Mouse (Mus musculus): Measurements from ENCODE around the gene Maml3. TPM values are rescaled to one million over a fixed set of nuclear protein-coding genes. Genes with fewer than 3 reads are reported as not detected.
A peak's percentile ranks its signal among the peaks of the same experiment; 100 is the strongest.

Gene Maml3
- total RNA-seq, 2 experiments from 2014 or later, result 7.8 TPM

DNA sequence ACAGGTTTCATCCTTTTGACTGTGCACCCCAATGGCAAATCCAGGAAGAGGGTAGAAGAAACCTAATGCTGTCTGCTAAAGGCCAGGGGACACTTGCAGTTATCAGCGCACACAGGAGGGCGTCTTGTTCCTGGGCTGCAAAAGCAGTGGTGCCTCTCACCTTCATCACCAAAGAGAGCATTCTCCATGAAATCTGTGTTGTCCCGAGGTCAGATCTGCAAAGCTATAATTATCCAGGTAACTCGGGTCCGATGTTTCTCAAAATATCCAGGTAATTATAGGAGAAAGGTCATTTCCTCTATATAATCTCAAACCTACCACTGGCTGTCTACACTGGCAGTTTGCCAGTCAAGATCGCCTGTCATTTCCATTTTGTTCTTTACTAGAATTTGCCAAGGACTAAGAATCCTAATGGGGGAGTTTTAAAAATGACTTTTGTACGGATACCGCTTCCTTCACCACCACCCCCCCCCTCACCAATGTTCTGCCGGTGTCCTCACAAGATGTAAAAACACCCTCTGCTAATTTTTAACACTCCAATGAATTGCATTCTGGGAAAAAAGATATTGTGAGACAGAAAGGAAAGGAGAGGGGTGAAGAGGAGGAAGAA lies 98.0 kb downstream of the Maml3 start:
- DNase-seq (ENCODE audit: low spot score in 2 of 2), result no peak

DNA sequence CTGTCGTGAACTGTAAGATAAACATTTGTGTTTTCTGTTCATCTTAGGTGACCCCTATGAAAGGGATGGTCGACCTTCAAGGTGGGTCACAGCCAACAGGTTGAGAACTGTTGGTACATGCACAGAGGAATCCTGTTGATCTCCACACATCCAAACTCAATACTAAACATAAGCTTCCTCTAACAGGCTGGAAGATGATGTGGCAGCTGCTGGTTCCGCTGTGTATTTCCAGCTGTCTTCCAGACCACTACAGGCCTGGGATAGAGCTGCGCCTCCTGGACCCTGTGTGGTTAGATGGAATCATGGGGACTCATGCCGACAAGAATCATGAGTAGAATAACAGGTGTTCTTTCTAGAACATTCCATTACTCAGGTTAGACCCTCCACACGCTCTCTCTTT lies 101.2 kb downstream of the Maml3 start:
- no peak for DNase-seq (ENCODE audit: low spot score in 2 of 2)

DNA sequence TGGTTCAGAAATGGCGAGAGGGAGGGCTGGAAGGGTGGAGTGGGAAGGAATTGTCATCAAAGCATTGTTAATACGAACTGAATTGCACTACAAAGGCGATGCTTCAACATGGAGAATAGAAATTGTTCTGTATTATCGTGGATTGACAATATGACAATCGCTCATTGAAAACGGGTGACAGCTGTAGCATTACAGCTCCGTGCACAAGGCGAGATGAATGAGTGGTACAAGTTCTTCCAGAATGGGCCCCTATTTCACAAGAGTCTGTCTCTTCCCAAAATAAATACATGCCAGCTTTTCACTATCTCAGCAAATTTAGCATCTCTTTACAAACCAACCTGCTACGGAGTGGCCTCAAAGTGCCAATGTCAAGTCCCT lies 103.4 kb downstream of the Maml3 start:
- peak in 1 of 2 experiments; percentile 69 for DNase-seq (ENCODE audit: low spot score in 2 of 2)

DNA sequence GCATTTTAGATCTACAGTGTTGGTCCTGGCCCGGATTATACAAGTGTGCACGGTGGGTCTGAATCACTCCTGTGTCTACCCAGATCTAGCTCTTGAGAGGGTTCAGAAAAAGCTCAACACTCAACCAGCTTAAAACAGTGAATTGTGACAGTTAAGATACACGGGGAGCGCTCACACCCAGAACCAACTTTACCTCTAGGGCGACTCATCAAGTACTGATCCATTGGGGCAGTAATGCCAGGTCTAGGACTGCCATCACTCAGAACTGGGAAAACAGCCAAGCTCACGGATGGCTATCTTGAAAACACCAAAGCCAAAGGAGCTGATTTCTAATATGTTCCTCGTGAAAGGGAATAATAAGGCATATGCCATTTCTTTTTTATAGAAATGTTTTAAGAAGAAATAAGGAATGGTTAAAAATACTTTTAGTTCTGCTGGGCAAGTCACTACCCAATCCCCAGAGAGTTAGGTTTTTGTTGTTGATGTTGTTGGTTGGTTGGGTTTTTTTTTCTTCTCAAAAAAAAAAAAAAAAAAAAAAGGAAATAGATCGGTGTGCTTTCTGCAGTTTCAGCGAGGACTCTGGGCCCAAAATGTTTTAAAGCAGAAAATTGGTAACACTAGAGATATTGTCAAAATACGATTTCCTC lies 103.9 kb downstream of the Maml3 start:
- DNase-seq (ENCODE audit: low spot score in 2 of 2), result no peak

DNA sequence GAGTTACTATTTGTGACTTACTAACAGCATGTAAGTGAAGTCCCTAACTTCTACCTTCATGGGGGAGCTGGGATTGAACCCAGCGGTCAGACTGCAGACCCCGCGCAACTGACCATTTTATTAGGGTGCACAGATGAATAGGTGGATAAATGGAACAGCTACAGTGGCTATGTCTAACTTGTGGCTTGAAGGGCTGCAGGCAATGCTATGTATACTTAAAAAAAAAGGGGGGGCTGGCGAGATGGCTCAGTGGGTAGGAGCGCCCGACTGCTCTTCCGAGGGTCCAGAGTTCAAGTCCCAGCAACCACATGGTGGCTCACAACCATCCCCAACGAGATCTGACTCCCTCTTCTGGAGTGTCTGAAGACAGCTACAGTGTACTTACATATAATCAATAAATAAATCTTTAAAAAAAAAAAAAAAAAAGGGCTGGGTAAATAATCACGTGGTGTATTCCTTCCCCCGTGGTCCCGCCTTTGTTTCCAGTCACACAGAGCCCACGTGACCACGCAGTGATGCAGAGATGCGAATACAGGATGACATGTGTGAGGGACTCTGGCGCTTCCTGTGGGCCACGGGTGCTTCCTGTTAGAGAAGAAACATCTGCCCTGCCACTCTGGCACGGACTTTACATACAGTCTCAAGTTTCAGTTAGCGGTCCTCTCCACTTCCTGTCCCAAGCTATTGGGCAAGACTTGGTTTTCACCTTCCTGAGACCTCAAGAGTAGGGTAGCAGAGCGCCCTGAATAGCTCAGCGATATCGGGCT lies 105.0 kb downstream of the Maml3 start:
- no peak for DNase-seq (ENCODE audit: low spot score in 2 of 2)

DNA sequence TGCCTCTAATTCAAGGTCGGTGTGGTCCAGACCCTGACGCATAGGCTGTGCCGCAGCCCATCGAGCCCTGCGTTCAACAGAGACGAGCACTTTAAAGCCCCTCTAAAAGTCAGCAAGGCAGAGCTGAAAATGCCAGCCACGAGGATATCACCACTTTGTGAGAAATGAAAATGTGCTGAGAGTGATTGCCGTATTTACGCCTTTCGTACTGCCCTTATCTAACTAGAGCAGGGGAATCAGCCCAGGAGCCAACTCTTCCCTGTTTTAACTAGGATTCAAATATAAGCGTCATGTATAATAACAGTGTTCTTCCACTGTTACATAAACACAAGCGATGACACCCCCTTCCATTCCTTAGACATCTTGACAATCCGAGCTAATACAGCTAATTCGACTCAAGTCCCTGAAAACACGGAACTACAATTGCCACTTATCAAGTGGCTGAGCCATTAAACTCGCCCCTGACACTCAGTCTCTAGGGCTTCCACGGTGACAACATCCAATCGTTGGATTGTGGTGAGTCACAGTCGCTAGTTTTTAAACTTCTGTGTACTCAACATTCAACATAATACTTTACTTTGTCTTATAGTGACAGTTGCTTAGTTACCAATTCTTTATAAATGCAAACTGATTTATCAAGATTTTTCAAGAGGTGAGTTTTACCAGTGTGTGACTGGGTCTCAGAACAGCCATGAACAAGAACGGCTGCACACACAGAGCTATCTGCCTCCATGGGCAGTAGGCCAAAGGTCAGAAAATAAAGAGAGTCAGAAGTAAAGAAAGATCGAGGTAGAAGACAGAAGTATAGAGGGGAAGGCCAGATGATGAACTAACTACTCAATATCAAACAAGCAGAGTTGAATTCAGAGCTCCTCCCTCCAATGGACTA lies 106.1 kb downstream of the Maml3 start:
- DNase-seq (ENCODE audit: low spot score in 2 of 2), result no peak

DNA sequence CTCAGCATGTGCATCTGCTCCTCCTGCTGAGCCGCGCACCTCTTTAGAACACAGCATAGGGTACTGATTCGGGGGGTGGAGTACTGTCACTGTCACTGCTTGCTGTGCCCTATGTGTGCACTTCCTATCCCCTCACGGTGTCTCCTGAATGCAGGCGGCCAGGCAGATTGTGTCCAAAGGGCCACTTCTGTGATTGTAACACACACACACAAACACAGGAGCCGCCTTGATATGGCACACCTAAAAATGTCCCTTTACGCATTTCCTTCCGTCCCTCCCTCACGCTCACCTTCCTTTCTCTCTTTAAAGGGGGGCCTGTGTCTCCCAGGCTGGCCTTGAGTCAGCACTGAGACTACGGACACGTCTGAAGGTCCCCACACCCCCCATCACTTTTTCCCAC lies 107.3 kb downstream of the Maml3 start:
- no peak for DNase-seq (ENCODE audit: low spot score in 2 of 2)

DNA sequence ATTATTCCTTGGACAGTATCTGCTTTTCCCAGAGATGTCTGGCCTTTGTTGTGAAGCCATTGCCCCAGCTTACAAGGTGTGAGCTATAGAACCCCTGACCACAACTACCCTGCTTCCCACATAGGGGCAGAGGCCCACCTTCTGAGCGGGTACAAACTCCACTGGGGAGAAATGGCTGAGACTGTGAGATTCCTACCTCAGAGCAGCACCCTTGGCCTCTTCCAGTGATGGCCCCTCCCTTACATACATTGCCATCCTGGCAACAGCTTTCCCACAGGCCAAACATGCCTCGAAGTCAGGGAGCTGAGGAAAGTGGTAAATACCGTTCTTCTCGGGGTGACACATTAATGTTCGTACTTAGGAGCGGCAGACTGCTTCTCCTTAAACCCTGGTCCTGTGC lies 118.4 kb downstream of the Maml3 start:
- DNase-seq (ENCODE audit: low spot score in 2 of 2), result no peak

DNA sequence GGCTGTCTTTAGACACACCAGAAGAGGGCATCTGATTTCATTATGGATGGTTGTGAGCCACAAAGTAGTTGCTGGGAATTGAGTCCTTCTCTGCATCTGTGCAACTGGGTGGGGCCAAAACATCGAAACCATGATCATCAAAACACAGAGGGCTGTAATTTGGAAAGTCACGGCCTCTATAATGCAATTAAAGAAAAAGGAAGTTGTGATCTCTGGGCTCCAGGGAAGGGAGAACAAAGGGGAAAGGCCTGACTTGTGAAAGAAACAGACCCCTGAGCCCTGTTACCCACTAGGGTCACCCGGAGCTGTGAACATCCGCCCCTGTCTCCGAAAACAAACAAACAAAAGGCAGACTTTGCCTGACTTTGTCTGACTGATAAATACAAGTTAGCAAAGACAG lies 123.4 kb downstream of the Maml3 start:
- DNase-seq (ENCODE audit: low spot score in 2 of 2), result no peak

DNA sequence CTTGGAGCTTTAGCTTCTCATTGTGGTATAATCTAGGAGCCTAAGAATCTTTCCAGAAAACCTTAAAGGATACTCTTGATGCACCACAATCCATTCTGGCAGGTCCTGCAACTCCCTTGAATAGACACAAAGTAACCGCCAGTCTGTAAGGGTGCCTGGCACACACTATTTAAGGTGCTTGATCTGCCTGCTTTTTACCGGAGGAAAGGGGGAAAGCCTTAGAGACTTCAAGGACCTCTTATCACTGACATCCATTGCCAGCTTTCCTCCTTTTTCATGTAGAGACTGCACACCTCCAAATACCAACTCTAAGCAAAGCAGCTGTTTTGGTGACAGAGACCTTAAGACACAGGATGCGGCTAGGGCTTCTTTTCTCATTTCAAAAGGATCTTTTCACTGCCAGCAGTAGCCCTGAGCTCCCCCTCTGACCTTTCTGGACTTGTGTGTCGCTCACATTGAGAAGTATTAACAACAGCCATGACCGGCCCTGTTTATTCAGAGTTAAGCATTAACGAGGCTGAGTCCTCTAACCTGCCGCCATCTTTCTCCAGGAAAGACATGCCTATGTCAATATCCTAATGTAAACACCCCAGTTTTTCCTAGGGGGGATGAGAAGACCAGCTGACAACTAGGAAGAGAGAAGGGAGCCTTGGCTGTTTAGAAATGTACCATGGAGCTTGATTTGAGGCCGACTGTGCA lies 127.1 kb downstream of the Maml3 start:
- no peak for DNase-seq (ENCODE audit: low spot score in 2 of 2)

DNA sequence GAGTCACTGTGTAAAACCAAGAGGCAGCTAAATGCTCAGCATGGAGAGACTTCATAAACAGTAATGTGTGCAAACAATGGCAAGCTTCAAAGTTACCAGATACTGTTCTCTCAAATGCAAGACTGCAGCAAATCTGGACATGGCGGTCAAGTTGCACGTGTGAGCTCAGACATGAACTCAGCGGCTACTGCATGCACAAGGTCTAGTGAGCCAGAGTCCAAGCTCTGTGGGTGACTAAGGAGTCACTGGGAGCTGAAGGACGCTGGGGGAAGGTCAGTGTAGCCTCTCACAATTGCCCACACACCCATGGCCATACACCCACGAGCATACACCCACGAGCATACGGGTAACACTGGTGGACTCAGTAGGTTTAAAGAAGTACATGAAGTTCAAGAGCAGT lies 130.3 kb downstream of the Maml3 start:
- no peak for DNase-seq (ENCODE audit: low spot score in 2 of 2)

DNA sequence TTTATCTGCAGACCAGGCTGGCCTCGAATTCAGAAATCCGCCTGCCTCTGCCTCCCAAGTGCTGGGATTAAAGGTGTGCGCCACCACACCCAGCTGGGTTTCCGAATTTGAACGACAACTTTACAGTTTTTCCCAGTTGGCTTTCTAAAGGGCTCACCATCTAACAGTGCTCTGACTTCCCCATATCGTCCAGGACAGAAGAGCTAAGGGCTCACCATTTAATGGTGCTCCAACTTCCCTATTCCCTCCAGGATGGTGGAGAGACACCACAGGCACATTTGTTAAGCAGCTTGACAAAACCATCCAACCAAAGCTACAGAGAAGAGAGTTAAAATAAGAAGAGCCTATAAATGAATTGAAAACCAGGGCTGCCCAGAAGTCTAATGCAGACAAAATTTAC lies 130.7 kb downstream of the Maml3 start:
- DNase-seq (ENCODE audit: low spot score in 2 of 2), result no peak

DNA sequence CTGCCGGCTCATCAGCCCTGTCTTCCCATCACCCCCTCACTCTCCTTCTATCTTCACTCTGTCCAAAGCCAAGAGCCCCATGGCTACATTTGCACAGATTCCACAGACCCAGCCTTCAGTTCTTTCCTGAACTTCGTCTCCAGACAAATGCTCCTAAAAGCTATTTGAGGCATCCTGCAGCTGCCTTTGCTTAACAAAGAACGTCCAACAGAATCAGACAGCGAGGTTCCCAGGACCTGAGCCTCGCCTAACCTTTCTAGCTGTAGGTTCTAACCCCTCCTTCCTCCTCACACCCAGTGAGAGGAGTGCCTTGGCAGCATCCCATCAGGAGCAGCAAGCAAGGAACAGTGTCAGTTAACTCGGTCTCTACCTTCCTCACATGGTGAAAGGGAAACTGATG lies 132.3 kb downstream of the Maml3 start:
- no peak for DNase-seq (ENCODE audit: low spot score in 2 of 2)

DNA sequence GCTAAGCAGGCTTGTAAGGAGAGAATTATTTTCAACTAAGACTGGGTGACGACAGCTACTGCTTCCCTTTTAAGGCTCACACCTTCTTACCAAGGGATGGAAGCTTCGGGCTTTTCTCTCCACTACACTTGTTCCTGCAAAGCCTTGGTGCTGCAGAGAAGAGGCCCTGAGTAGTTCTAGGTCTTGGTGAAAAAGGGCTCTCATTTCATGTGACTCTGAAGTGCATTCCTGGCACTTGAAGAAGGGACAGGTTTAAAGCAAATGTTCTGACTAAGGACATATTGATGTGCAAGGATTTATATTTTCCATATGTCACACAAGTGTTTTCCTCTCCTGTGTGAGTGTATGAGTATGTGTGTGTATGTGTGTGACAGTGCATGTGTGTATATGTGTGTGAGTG lies 134.4 kb downstream of the Maml3 start:
- DNase-seq (ENCODE audit: low spot score in 2 of 2), result no peak

DNA sequence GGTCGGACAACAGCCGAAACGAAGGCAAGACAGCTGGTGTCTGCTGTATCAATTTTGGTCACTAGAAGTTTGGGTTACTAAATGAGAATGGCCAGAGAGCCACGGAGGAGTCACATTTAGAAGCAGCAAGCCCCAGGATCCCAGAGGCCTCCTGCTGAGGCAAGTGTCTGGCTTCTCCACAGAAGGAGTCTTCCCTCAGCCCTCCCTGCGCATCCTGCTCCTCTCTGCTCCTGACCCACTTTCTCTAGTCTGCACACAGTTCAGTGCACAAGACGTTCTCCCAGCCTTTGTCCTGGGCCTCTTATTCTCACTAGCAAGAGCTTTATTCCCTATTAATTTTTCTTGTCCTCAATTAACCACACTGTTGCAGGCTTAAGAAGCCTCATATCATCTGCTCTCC lies 135.4 kb downstream of the Maml3 start:
- no peak for DNase-seq (ENCODE audit: low spot score in 2 of 2)

DNA sequence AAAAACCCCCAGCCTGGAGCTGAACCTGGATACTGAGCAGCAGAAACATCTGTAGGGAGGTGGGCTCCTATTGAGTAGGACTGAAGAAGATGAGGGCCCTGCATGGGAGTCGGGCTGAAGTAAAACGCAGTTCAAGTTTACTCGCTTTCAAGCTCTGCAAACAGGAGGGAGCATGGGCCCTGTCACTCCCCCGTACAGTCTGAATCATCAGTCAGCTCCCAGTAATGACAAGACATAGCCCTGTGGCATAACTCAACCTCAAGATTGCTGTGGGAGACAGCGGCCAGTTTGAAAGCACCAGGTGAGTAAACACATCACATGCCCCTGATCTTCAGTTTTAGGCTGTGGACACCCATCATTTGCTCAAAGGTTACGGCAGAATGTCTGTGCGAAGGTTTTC lies 139.0 kb downstream of the Maml3 start:
- peak; percentile 31 to 33 for DNase-seq (ENCODE audit: low spot score in 2 of 2)

DNA sequence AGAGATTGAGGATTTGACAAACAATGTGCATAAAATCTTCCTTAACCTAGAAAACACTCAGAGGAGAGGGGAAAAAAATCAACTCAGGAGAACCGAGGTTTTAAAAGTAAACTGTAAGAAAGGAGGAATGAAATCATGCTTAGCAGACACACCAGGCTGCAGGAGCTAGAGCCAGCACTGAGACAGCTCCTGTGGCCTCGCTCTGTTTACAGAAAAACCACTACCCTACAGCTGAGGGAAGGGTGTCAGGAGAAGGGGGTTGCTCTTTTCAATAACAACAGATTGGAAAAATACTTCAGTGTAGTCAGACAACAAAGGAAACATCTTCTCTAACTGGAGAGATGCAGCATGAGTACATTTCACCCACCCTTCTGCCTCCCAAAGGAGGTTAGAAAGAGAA lies 139.4 kb downstream of the Maml3 start:
- DNase-seq (ENCODE audit: low spot score in 2 of 2), result no peak

DNA sequence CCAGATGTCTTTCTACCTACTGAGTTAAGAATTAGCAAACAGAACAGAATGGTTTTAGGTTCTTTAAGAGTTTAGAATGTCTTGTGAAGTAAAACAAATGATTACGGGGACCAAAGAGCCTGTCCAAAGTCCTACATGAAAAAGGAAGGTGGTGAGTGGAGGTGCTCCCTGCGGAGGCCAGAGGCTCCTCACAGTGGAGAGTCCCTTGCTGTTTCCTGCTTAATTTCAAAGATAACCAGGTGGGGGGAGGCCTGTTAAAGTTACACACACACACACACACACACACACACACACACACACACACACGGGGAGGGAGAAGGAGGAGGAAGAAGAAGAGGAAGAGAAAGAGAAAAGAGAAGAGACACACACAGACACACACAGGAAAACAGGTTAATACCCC lies 139.9 kb downstream of the Maml3 start:
- no peak for DNase-seq (ENCODE audit: low spot score in 2 of 2)

DNA sequence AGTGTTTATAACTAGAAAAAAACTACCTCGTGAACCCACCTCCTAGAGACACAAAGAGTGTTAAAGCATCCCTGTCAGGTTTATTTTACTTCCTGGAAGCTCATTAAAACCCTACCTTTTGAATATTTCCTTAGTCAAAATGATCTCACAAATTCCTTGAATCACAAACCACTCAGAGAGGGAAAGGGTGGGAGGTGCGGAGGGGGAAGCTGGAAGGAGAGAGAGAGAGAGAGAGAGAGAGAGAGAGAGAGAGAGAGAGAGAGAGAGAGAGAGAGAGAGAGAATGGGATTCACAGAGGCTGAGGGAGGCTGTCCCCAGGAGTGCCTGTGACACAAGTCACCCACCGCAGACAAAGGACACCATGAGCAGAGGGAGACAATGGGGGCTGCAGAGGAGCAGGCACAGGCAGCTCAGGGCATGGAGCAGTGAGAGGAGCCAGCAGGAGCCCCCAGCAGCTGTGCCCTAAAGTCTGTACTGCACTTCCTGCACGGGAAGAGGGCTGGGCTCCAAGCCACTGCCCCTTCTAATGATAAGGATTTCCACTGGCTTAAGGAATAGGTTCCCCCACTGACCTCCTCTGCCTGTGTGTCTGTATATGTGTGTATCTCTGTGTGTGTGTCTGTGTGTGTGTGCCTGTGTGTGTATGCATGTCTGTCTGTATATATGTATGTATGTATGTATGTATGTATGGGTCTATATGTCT lies 140.8 kb downstream of the Maml3 start:
- DNase-seq (ENCODE audit: low spot score in 2 of 2), result no peak

DNA sequence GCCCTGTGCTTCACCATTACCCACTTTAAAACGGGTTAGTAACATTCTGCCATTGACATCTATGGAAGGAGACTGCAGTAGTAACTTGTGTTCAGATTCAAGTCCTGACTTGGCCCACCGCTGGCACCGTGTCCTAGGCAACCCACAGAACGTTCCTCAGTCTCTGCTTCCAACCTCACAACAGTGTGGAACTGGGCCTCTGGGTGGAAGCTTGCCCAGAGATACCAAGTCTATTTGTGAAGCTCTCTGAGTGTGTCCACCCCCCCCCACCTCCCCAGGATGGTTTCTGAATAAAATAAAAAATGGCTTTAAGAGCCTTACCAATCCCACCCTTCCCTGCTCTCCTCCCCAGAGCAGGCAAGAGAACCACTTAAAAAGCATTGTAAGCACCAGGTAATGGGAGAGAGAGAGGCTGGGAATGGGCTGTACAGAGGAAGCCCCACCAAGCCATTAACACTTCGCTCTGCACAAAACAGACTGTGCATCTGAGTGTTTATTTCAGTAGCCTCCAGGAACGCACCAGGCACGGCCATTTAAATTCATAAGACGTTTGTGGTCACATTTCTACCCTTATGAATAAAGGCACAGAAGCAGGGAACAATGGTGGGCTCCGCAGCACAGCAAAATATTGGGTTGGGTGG lies 141.6 kb downstream of the Maml3 start:
- DNase-seq (ENCODE audit: low spot score in 2 of 2), result peak in 1 of 2 experiments; percentile 23
